Mouse (Mus musculus): ENCODE measurements at regions not wholly inside any gene's neighbourhood (a gene's known extent, or its start where the extent isn't known, plus 50 kb on each side); places are given as distances from the start of the nearest gene placed in this dataset.
"Not testable (repeated sequence)": the region's sequence is repeated elsewhere in the genome, so short reads cannot be mapped to it uniquely, and the experiment has no call there.

DNA sequence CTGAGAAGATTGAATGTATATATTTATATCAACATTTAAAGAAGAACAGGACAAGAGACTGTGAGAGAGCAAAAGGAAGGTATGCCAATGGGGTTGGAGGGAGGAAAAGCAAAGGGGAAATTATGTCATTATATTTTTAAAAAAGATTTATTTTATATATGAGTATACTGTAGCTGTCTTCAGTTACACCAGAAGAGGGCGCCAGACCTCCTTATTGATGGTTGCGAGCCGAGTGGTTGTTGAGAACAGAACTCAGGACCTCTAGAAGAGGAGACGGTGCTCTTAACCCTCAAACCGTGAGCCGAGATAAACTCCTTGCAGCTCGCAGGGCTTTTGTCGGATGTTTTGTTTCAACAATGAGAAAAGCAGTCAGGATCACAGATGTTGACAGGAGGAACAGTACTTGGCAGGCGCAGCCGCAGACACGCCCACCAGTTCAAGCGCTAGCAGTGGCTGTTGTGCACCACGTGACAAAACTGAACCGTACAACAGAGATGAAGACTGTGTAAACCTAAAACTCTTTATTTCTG, 158.7 kb downstream of the Mat2b start:
- no peak for DNase-seq (ENCODE audit: low spot score in 2 of 2)

- DNase-seq (ENCODE audit: low spot score in 2 of 2), result no peak
Observed at GRCm38 (mm10) chr11:40510325-40511239, 184.4 kb downstream of the Mat2b start.

GRCm38 (mm10) chr11:40491599-40491998, 203.4 kb downstream of the Mat2b start:
- no peak for DNase-seq (ENCODE audit: low spot score in 2 of 2)

- DNase-seq (ENCODE audit: low spot score in 2 of 2), result not testable (repeated sequence)
Observed at GRCm38 (mm10) chr11:40478171-40478570, 216.8 kb downstream of the Mat2b start.

DNA sequence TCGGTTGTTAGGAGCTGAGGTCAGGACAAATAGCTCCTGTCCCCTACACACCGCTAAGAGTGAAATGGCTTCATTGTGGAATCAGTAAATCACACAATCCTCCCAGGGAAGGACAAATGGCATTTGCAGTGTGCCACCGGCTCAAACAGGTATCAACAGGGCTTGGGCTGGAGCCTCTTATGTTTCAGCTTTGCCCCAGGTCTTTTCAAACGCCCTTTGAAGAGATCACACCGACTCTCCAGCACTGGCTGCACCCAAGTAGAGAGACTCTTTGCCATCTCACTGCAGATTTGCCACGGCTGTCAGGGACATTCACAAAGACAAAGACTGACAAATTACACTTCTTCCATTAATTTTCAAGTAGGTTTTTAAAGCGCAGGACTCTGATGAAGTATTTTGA, 217.7 kb downstream of the Mat2b start:
- DNase-seq (ENCODE audit: low spot score in 2 of 2), result no peak

- peak; percentile 34 to 51 for DNase-seq (ENCODE audit: low spot score in 2 of 2)
Observed at GRCm38 (mm10) chr11:40469080-40469705, 225.8 kb downstream of the Mat2b start.

GRCm38 (mm10) chr11:40456571-40456970, 238.4 kb downstream of the Mat2b start:
- no peak for DNase-seq (ENCODE audit: low spot score in 2 of 2)

GRCm38 (mm10) chr11:40454994-40455393, 240.0 kb downstream of the Mat2b start:
- DNase-seq (ENCODE audit: low spot score in 2 of 2), result not testable (repeated sequence)

DNA sequence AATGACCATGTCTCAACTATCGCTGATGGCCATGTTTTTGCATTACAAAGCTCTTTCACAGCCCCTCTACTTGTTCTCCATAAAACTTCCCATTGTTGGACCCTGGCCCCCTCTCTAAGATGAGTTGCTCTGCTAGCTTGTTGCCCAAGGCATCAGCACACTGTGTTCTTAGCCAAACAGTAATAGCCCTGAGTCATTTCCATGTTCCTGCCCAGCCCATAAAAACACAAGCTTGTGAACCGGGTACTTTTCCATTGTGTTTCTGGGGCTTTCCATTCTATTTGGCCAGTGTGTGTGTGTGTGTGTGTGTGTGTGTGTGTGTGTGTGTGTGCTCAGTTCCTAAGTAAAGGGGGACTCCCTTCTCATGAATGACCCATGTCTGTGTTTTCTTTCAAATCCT, 248.2 kb downstream of the Mat2b start:
- no peak for DNase-seq (ENCODE audit: low spot score in 2 of 2)

DNA sequence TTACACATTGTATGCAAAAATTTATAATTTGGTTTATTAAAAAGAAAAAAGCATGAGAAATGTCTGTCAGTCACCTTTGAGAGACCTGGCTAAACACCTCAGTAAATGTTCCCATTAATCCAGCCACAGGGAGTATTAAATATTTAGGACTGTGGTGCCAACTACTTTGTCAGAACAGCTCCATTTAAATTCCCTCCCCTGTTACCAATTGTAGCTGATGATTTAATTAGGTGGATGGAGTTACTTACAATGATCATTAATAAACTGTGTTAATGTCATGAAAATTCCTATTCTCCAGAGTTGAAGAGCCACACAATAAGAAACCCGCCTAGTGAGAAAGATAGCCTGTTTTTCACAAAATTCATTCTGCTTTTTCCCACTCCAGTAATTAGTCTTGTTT, 261.0 kb downstream of the Mat2b start:
- no peak for DNase-seq (ENCODE audit: low spot score in 2 of 2)

- DNase-seq (ENCODE audit: low spot score in 2 of 2), result no peak
Observed at GRCm38 (mm10) chr11:40428858-40429257, 266.1 kb downstream of the Mat2b start.

DNA sequence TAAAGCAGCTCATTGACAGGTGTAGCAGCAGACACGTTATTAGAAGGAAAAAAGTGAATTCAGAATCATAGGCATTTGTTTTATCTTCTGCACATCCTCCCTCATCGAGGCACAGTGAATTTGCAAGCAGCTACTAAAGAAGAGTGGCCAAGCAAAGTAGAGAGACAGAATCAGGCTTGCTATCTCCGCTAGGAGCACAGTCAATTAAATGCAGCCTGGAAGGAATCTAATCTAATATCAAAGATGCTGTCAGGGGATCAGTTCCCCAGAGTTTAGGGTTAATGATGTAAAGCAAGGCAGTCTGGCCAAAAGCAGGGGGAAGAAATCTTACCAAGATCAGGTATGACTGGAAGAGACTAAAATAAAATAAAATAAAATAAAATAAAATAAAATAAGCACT, 270.7 kb downstream of the Mat2b start:
- DNase-seq (ENCODE audit: low spot score in 2 of 2), result no peak

DNA sequence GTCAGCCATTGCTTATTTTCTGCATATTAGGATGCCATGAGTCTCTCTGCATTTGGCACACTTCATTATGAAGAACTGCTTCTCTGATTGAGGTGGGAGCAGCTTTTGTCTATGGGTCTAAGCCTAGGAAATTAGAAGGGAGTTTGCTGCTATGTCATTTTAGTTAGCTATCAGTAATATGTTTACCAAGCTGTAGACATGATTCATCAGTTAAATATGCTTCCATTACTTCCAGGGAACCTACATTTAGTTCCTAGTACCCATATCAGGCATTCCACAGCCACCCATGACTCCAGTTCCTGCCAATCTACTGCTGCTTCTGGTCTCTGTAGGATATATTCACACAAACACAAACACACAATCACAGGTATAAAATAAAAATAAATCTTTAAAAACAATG, 287.4 kb downstream of the Mat2b start:
- DNase-seq (ENCODE audit: low spot score in 2 of 2), result no peak

DNA sequence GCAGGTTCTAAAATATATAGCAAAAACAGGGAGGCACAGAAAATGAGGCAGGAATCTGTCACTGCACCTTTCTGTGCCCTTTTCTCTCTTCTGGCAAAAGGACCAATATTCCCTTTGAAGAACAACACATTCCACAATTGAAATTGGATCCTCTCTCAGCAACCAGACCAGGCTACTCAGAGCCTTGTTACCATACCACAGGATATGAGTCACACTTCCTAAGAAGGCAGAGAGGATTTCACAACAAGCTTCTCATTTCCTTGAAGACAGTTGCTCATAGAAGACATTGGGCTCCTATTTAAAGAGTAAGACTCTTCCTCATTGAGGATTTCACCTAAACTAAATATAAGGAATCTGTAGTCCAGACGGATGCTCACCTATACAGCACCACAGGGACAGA, 292.8 kb downstream of the Mat2b start:
- no peak for DNase-seq (ENCODE audit: low spot score in 2 of 2)

- no peak for DNase-seq (ENCODE audit: low spot score in 2 of 2)
Observed at GRCm38 (mm10) chr11:40397453-40398104, 297.4 kb downstream of the Mat2b start.

DNA sequence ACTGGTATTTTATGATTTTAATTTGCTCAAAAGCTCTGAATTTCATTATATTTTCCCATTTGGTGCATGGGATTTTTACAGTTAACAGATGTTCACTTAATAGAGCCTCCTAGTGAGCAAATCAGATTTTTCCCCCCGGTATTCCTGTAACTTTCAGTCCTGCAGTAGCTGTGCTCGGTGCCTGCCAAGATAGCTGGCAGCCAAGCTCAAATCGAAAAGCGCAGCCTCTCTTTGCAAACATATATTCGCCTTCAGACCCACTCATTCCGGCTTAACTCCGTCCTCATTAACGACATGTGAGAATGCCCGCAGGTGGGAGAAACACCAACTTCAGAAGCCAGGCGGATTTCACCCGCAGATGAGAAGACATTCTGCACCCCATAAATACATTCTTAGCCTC, 299.7 kb downstream of the Mat2b start:
- DNase-seq (ENCODE audit: low spot score in 2 of 2), result peak in 1 of 2 experiments; percentile 13

GRCm38 (mm10) chr11:40394864-40395266, 300.1 kb downstream of the Mat2b start:
- DNase-seq (ENCODE audit: low spot score in 2 of 2), result no peak

DNA sequence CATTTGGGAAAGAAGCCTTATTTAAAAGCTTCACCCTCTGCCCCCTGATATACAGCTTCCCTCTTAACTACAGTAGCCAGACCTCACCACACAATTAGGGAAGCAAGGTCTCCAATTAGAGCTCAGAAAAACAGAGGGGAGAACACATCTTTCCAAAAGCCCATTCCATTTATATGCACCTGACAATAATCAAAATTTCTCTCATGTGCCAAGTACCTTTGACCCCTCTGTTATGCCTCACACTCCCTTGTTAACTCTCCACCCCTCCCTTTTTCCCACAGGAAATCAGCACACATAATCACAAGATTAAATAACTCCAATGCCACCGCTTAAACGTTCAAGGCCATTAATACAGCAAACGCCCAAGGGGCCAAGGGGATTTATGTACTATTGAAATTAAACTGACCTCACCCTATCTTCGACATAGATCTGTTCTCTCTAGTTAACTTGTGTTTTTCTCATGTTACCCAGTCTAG, 300.7 kb downstream of the Mat2b start:
- DNase-seq (ENCODE audit: low spot score in 2 of 2), result no peak

DNA sequence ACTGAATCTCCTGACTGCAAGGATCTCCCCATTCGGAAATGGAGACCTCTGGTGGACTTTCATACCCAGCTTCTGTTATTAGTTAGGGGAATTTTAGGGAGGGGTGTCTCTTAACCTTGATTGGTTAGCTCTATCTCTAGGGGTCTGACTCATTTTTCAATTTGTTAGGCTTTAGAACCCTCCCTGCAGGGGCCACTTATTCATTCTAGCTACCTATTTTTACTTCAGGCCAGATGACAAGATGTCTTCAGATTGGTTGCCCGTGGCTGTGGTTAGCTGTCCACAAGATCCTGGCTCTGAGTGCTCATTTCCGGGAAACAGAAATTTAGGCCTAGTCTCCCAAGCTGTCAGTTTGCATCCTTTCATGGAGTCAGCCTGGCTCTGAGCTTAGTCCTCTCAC, 314.3 kb downstream of the Mat2b start:
- no peak for DNase-seq (ENCODE audit: low spot score in 2 of 2)

- DNase-seq (ENCODE audit: low spot score in 2 of 2), result no peak
Observed at GRCm38 (mm10) chr11:40371696-40372095, 323.3 kb downstream of the Mat2b start.

GRCm38 (mm10) chr11:40366573-40366972, 328.4 kb downstream of the Mat2b start:
- DNase-seq (ENCODE audit: low spot score in 2 of 2), result no peak
